Mouse (Mus musculus) Patski (cell line): ENCODE measurements at regions not wholly inside any gene's neighbourhood (a gene's known extent, or its start where the extent isn't known, plus 50 kb on each side); places are given as distances from the start of the nearest gene placed in this dataset.

Experiments
- ATAC-seq: fragments of 100-300 bp; one replicate; pipeline ENCODE4 v1.8.0; 2021
- CTCF ChIA-PET: fragments of 350-600 bp; sonication (Branson Sonifier 250); formaldehyde crosslinking; loops from one replicate; lab custom pipeline; 2022; ENCODE audit warnings: inconsistent platforms; lab: Charles Lee
- POLR2A ChIA-PET: fragments of 350-600 bp; sonication (Branson Sonifier 250); formaldehyde crosslinking; loops from one replicate; lab custom pipeline; 2022; ENCODE audit warnings: antibody characterized with exemption, inconsistent platforms; lab: Charles Lee
- DNase-seq: peaks from one replicate; pipeline ENCODE4 v3.0.0-alpha.2; 2011; ENCODE audit warnings: low read depth, low spot score
- H3K27me3 ChIP-seq: fragments of 371-371 bp; one replicate; pipeline ENCODE4 v1.5.1; 2021
- CTCF ChIP-seq: fragments of 100-300 bp; IDR thresholded peaks from one replicate; pipeline ENCODE4 v1.5.1; 2021
- in situ Hi-C: fragments of 300-500 bp; cut with MboI; formaldehyde crosslinking; loops from 3 replicates; pipeline ENCODE4 v1.11.1; 2018; ENCODE audit warnings: low pct_unique_long_range_greater_than_20kb, mixed read lengths

GRCm38 (mm10) chr14:24969584-24969983, 482.7 kb downstream of the Rps24 start:
- CTCF ChIA-PET, result no interaction called here
- TF ChIP-seq CTCF, result no peak
- ATAC-seq, result no peak
- in situ Hi-C loops, result no loop called here
- POLR2A ChIA-PET, result no interaction called here
- peaks cover 11% of the 10 kb centered on the region for H3K27me3 ChIP-seq
- no peak for DNase-seq

GRCm38 (mm10) chr14:24972357-24972756, 485.4 kb downstream of the Rps24 start:
- peaks cover 7% of the 10 kb centered on the region for H3K27me3 ChIP-seq
- ChIA-PET POLR2A (no interaction called here), CTCF (no interaction called here)
- ATAC-seq (no peak), DNase-seq (no peak)
- in situ Hi-C loops, result no loop called here
- no peak for TF ChIP-seq CTCF

DNA sequence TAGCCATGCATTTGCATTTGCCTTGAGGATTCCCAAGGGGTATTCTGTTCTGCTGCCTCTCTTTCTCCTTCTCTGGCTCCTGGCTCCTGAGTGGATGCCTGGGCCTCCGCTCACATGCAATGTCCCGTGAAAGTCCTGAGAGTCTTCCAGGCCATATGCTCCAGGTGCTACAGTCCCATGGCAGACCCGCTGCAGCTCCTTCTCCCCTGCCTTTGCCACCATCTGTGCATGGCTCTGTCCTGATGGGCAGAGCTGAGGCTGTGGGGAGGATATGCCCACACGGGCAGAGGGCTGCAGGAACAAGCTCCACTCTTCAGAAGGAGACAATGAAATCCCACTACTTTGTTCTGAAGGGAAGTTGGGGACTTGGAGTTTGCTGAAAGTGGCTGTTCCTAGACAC, 485.9 kb upstream of the Zmiz1 start:
- ATAC-seq (no peak), DNase-seq (no peak)
- peaks cover 7% of the 10 kb centered on the region for H3K27me3 ChIP-seq
- POLR2A ChIA-PET, result no interaction called here
- in situ Hi-C loops, result no loop called here
- CTCF ChIA-PET, result no interaction called here
- no peak for TF ChIP-seq CTCF

DNA sequence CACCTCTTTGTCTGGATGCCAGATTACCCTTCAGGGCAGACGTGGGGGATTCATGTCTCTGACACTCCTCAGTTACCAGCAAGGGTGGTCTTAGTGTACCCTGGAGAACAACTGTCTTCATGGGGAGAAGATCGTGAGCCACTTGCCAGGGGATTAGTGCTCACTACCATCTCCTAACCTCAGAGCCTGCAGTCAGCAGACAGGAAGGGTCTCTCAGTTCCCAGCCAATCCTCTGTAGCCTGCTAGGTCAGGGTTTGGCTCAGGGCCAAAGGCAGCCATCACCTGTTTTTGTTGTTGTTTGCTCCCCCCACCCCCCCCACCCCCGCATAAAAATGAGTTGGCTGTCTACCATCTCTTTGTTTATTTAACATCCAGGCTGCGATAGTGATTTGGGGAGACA, 485.4 kb upstream of the Zmiz1 start:
- no peak for TF ChIP-seq CTCF
- DNase-seq, result no peak
- no peak for ATAC-seq
- CTCF ChIA-PET, result no interaction called here
- peaks cover 4% of the 10 kb centered on the region for H3K27me3 ChIP-seq
- POLR2A ChIA-PET, result no interaction called here
- in situ Hi-C loops, result no loop called here

DNA sequence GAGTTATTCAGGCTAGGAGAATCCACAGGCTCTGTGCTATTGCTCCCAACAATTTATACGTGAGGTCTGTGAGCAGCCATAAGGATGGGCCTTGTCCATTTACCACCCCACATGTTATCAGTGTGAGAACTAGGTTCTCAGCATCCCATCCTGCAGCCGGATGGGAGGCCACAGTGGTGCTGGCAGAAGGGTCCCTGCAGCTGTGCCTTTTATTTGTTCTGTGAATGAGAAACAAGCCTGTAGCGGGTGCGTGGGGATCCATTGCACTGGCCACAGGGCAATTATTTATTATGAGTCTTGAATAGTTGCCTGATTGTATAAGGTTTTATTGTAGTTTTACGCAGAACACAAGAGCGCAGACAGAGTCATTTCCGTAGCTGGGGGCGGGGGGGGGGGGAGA, 476.5 kb upstream of the Zmiz1 start:
- no peaks in the 10 kb centered on the region for H3K27me3 ChIP-seq
- ATAC-seq, result no peak
- DNase-seq, result no peak
- in situ Hi-C loops, result no loop called here
- TF ChIP-seq CTCF, result no peak
- POLR2A ChIA-PET, result no interaction called here
- CTCF ChIA-PET, result no interaction called here

DNA sequence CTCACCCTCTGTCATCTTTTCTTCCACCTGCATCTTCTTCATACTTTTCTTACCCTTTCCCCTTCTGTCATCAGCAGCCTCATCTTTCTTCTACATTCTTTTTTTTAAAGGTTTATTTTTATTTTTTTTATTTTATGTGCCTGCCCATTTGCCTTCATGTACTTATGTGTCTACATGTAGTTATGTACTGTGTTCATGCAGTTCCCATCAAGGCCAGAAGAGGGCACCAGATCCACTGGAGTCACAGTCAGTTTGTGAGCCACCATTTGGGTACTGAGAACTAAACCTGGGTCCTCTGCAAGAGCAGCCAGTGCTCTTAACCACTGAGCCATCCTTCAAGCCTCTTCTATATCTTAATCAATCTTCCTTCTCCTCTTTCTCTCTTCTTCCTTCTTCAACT, 475.7 kb upstream of the Zmiz1 start:
- DNase-seq (no peak), ATAC-seq (no peak)
- ChIA-PET POLR2A (no interaction called here), CTCF (no interaction called here)
- H3K27me3 ChIP-seq, result no peaks in the 10 kb centered on the region
- peak; percentile 70 for TF ChIP-seq CTCF
- in situ Hi-C loops, result no loop called here

GRCm38 (mm10) chr14:24985806-24986359, 473.1 kb upstream of the Zmiz1 start:
- ATAC-seq (no peak), DNase-seq (no peak)
- H3K27me3 ChIP-seq, result no peaks in the 10 kb centered on the region
- ChIA-PET POLR2A (no interaction called here), CTCF (interaction anchor here (1.4 kb wide), 1 partner anchor 14 kb away, joined by 3 read pairs; no protein-coding TSS in a partner anchor)
- in situ Hi-C loops, result no loop called here
- TF ChIP-seq CTCF, result no peak

DNA sequence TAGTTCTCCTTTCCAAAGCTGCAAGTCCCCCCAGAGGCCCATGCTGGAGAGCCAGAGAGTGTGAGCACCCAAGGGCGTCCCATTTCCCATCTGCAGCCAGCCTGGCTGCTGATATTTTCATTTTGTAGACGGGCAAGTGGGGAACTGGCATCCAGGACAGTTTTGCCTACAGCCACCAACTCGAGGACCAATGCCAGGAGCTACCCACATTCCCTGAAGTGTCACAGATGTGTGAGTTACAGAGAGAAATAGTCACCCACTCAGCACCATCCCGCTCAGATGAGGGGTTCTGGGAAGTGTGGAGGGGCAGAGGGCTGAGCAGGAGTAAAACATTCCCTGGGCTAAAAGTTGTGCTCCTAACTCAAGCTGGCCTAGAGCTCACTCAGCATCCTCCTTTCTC, 472.6 kb upstream of the Zmiz1 start:
- ChIA-PET CTCF (no interaction called here), POLR2A (no interaction called here)
- in situ Hi-C loops, result no loop called here
- no peak for ATAC-seq
- no peak for DNase-seq
- TF ChIP-seq CTCF, result no peak
- H3K27me3 ChIP-seq, result no peaks in the 10 kb centered on the region

- in situ Hi-C loops, result no loop called here
- no peak for ATAC-seq
- H3K27me3 ChIP-seq, result no peaks in the 10 kb centered on the region
- CTCF ChIA-PET, result no interaction called here
- POLR2A ChIA-PET, result interaction anchor here (0.7 kb wide), 2 partner anchors 13 to 497 kb away, joined by 3 to 4 read pairs; no protein-coding TSS in a partner anchor
- TF ChIP-seq CTCF, result no peak
- DNase-seq, result no peak
These were observed 465.0 kb upstream of the Zmiz1 start for GRCm38 (mm10) chr14:24993751-24994658.

GRCm38 (mm10) chr14:24995226-24995625, 463.8 kb upstream of the Zmiz1 start:
- no peak for TF ChIP-seq CTCF
- DNase-seq (no peak), ATAC-seq (no peak)
- H3K27me3 ChIP-seq, result no peaks in the 10 kb centered on the region
- POLR2A ChIA-PET, result no interaction called here
- in situ Hi-C loops, result no loop called here
- CTCF ChIA-PET, result no interaction called here

DNA sequence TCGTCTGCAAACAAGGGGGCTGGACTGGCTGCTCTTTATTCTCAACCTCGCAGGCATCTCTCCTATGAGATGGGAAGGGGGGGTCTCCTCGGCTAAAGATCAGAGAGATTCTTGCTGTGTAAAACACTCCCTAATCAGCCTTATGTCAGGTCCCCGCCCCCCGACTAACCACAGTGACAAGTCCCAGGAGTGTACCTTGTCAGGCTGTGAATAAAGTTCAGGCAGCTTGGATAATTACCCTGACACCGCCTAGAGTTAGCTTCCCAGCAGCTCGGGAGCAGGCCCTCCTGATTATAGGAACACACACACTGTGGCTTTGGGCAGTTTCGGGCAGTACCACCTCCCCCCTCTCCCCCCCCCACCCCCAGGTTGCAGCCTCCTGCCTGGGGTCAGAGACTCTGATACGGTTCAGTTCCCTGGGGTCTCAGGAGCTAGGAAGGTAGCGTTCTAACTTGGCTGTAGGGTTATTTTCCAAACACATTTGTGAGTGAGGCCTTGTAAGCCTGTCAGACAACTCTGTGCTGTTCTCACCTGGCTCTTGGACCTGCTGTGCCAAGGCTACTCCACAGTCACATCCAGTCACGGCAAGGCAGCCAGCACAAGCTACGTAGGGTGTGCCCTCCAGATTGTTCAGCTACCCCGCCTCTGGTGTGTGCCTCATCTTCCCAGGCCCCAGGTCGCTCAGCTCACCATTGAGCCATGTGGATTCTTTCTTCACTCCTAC, 461.0 kb upstream of the Zmiz1 start:
- ChIA-PET POLR2A (no interaction called here), CTCF (interaction anchor here (1.5 kb wide), 2 partner anchors 18 to 20 kb away, joined by 3 to 4 read pairs; no protein-coding TSS in a partner anchor)
- no peaks in the 10 kb centered on the region for H3K27me3 ChIP-seq
- no peak for ATAC-seq
- no peak for DNase-seq
- no peak for TF ChIP-seq CTCF
- in situ Hi-C loops, result no loop called here
